12 mouse cellular contexts compared by ENCODE assay signal in the genomic region with DNA sequence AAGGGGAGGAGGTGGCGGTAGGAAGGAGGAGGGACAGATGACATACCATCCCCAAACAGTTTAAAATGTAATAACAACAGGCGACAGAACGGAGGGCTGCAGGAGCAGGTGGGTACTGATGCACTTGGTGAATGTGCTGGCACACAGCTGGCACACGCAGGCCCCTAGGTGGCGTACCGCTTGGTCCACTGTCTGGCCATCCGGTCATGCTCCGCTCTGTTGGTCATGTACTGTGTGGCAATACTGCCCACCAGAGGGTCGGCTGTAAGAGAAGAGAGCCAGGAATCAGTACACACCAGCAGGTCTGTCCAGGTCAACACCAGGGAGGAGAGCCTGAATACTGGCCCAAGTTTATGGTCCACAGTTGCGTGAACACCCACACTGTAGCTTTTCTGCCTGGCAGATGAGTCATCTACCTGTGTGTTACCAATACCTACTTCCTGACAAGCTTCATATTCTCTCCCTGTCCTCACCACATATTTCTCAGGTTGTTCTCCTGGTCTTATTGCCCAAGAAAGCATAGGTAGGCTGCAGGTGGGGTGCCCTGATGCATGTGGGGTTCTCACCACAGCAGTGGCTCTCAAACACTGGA.
DNase-seq lines count a peak whose midpoint lies in the region; ATAC-seq lines count a peak whose summit lies in the region.
"Had no signal": no experiment of that assay in that cellular context is flagged by ENCODE, and none has a peak within 500 bp of the region (broad histone marks: within the 10 kb centered on the region; RNA-seq: fewer than 3 reads in every experiment).

No protein-coding gene starts in this region.

- no peaks in the 10 kb centered on the region for H3K27me3 ChIP-seq in forebrain, embryonic 11.5 days (ENCODE audit: control insufficient read depth, insufficient read depth, low read length)
- peaks cover 27% of the 10 kb centered on the region for H3K27me3 ChIP-seq in hindbrain, embryonic 11.5 days (ENCODE audit: control insufficient read depth, insufficient read depth, low read length)
- no peaks in the 10 kb centered on the region for H3K27me3 ChIP-seq in midbrain, embryonic 16.5 days (ENCODE audit: control insufficient read depth, insufficient read depth, low read depth, low read length)

- H3K4me1 ChIP-seq in forebrain, embryonic 11.5 days (replicated peaks; ENCODE audit: control insufficient read depth, insufficient read depth, low read length) = peaks cover 5% of the 10 kb centered on the region; the same call in 1 of the 2 replicates
- no peaks in the 10 kb centered on the region for H3K4me1 ChIP-seq in hindbrain, embryonic 11.5 days (replicated peaks; ENCODE audit: control insufficient read depth, insufficient read depth, low read length)
- H3K4me1 ChIP-seq in midbrain, embryonic 16.5 days (ENCODE audit: control insufficient read depth, insufficient read depth, low read length) = no peaks in the 10 kb centered on the region

- ATAC-seq in forebrain, embryonic 11.5 days (replicated peaks; ENCODE audit: low FRiP score) = peak; percentile 80
- peak; percentile 55 for ATAC-seq in hindbrain, embryonic 11.5 days (ENCODE audit: low FRiP score)
- peak; percentile 56 for ATAC-seq in midbrain, embryonic 16.5 days

- no peak overlapping the region for H3K4me3 ChIP-seq in forebrain, embryonic 11.5 days (ENCODE audit: low read depth, low read length)
- H3K4me3 ChIP-seq in hindbrain, embryonic 11.5 days (ENCODE audit: low read depth, low read length) = no peak overlapping the region
- no peak overlapping the region for H3K4me3 ChIP-seq in midbrain, embryonic 16.5 days (ENCODE audit: low read depth, low read length)

- 79% methylated on average over 10 of the region's 10 CpGs for WGBS in forebrain, embryonic 11.5 days
- 84% methylated on average over 10 of the region's 10 CpGs for WGBS in hindbrain, embryonic 11.5 days
- WGBS in midbrain, embryonic 16.5 days = 87% methylated on average over 10 of the region's 10 CpGs

- H3K4me2 ChIP-seq in forebrain, embryonic 11.5 days (ENCODE audit: low read depth, low read length, severe bottlenecking) = no peak overlapping the region
- H3K4me2 ChIP-seq in hindbrain, embryonic 11.5 days (replicated peaks; ENCODE audit: low read depth, low read length) = no peak overlapping the region
- no peak overlapping the region for H3K4me2 ChIP-seq in midbrain, embryonic 16.5 days (ENCODE audit: low read length)

- intact Hi-C loops in left cerebral cortex, postnatal 4 days (cut with DNase I) = no loop called here

- no peaks in the 10 kb centered on the region for H3K9me3 ChIP-seq in forebrain, embryonic 11.5 days (ENCODE audit: control insufficient read depth, low read length)
- no peaks in the 10 kb centered on the region for H3K9me3 ChIP-seq in hindbrain, embryonic 11.5 days (ENCODE audit: control insufficient read depth, low read length)
- no peaks in the 10 kb centered on the region for H3K9me3 ChIP-seq in midbrain, embryonic 16.5 days (replicated peaks; ENCODE audit: control insufficient read depth, low read length, poor library complexity, severe bottlenecking)

- no peak overlapping the region for H3K9ac ChIP-seq in forebrain, embryonic 11.5 days (ENCODE audit: low read length)
- no peak overlapping the region for H3K9ac ChIP-seq in hindbrain, embryonic 11.5 days (ENCODE audit: low read depth, low read length)
- no peak overlapping the region for H3K9ac ChIP-seq in midbrain, embryonic 16.5 days (ENCODE audit: low read depth, low read length)

- peak; percentile 36 for DNase-seq in left cerebral cortex, postnatal 4 days
- no peak for DNase-seq in left cerebral cortex, adult 9 months (ENCODE audit: low spot score in 2 of 2)
- peak; percentile 65 for DNase-seq in forebrain, embryonic 11.5 days (ENCODE audit: low spot score)
- no peak for DNase-seq in hindbrain, embryonic 11.5 days (ENCODE audit: low spot score)
- DNase-seq in heart, adult 8-10 months (ENCODE audit: low spot score) = no peak
- no peak for DNase-seq in layer of hippocampus, postnatal 25 days (ENCODE audit: extremely low spot score in 1 of 2, low spot score in 1 of 2)
- no peak for DNase-seq in cerebellum, adult 9-10 months
- DNase-seq: adrenal gland, postnatal 25 days; cerebellum, postnatal 25 days; heart, postnatal 14 days; layer of hippocampus, adult 9-11 months had no signal

- no peaks in the 10 kb centered on the region for H3K36me3 ChIP-seq in forebrain, embryonic 11.5 days (ENCODE audit: control insufficient read depth, insufficient read depth, low read length)
- H3K36me3 ChIP-seq in hindbrain, embryonic 11.5 days (ENCODE audit: control insufficient read depth, insufficient read depth, low read length) = no peaks in the 10 kb centered on the region
- no peaks in the 10 kb centered on the region for H3K36me3 ChIP-seq in midbrain, embryonic 16.5 days (ENCODE audit: control insufficient read depth, insufficient read depth, low read length)

- no peak overlapping the region for H3K27ac ChIP-seq in forebrain, embryonic 11.5 days (ENCODE audit: low read depth, low read length)
- no peak overlapping the region for H3K27ac ChIP-seq in hindbrain, embryonic 11.5 days (ENCODE audit: low read depth, low read length)
- no peak overlapping the region for H3K27ac ChIP-seq in midbrain, embryonic 16.5 days (ENCODE audit: low read length)

Comparison
In these comparisons a context has a peak if more than half of its experiments do, and no peak if none do; other contexts are left out.
1. DNase-seq: peak in left cerebral cortex, postnatal 4 days (single experiment) and forebrain, embryonic 11.5 days (single experiment); none in left cerebral cortex, adult 9 months (0 of 2), hindbrain, embryonic 11.5 days (single experiment), heart, adult 8-10 months (single experiment), layer of hippocampus, postnatal 25 days (0 of 2) and cerebellum, adult 9-10 months (single experiment).
2. Peak in every context shown above with its lines, with median percentiles within 50 percentile points of each other: ATAC-seq.